Mouse (Mus musculus): Measurements from ENCODE around the gene Gnai3. TPM values are rescaled to one million over a fixed set of nuclear protein-coding genes. Genes with fewer than 3 reads are reported as not detected.

The Gnai3 gene
- polyA plus RNA-seq, 1 experiment, result 29.5 TPM

- DNase-seq, result peak; percentile 44
- no peak for TF ChIP-seq CTCF (IDR thresholded peaks at IDR 0.05; ENCODE audit: insufficient read depth, low read length)
- no peak for TF ChIP-seq POLR2A (IDR thresholded peaks at IDR 0.05; ENCODE audit: borderline replicate concordance, extremely low read depth, low read depth, low read length)
- 53% methylated on average over 3 of the region's 3 CpGs for WGBS
- peaks cover 9% of the 10 kb centered on the region for H3K4me1 ChIP-seq (ENCODE audit: control insufficient read depth, insufficient read depth, low read length)
- no peak overlapping the region for H3K4me3 ChIP-seq (replicated peaks; ENCODE audit: extremely low read depth, low read depth, low read length)
Observed at GRCm38 (mm10) chr3:108184742-108185141, 38.8 kb upstream of the Gnai3 start.

- WGBS, result 50% methylated on average over 2 of the region's 2 CpGs
- peaks cover 2% of the 10 kb centered on the region for H3K4me1 ChIP-seq (ENCODE audit: control insufficient read depth, insufficient read depth, low read length)
- TF ChIP-seq POLR2A (IDR thresholded peaks at IDR 0.05; ENCODE audit: borderline replicate concordance, extremely low read depth, low read depth, low read length), result no peak
- TF ChIP-seq CTCF (IDR thresholded peaks at IDR 0.05; ENCODE audit: insufficient read depth, low read length), result no peak
- H3K4me3 ChIP-seq (replicated peaks; ENCODE audit: extremely low read depth, low read depth, low read length), result no peak overlapping the region
- no peak for DNase-seq
Observed at GRCm38 (mm10) chr3:108180514-108180913, 34.6 kb upstream of the Gnai3 start.

DNA sequence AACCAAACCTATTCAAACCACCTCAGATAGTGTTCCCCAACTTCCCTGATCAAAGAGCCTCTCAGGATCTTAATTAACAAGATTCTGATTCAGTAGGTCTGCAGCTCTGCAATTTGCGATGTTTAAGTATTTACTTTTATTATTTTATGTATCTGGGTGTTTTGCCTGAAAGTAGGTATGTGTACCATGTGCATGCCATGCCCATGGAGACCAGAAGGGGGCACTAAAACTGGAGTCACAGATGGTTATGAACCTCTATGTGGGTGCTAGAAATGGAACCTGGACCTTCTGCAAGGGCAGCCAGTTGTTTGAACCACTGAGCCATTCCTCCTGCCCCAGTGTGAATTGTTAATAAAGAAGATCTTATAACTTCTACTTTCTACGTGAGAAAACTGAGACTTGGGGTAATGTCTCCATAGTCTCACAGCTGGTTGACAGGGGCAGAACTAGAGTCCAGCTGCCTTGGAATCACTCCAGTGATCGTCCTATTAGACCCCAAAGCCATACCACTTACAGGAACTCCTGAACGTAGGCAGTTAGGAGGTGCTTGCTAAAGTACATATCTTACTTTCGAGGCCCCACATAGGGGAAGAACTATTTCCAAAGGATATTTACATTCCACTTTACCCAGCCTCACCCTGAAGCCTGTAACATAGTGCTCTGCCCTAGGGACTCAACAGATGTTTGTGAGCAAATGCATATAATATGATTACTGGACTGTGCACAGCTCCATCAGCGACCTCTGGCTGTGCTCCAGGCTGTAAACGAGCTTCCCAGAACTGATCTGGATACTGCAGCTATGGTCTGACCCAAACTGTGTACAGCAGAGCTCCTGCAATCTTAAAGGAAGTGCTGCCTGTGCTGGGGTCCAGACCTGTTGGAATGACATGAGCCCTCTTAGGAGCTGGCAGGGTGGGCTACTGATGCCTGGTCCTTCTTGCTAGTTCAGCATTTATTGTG lies 33.1 kb upstream of the Gnai3 start:
- WGBS, result 60% methylated on average over 7 of the region's 7 CpGs
- TF ChIP-seq CTCF (IDR thresholded peaks at IDR 0.05; ENCODE audit: insufficient read depth, low read length) (no peak), POLR2A (IDR thresholded peaks at IDR 0.05; ENCODE audit: borderline replicate concordance, extremely low read depth, low read depth, low read length) (no peak)
- no peaks in the 10 kb centered on the region for H3K4me1 ChIP-seq (ENCODE audit: control insufficient read depth, insufficient read depth, low read length)
- H3K4me3 ChIP-seq (replicated peaks; ENCODE audit: extremely low read depth, low read depth, low read length), result no peak overlapping the region
- DNase-seq, result no peak

GRCm38 (mm10) chr3:108174672-108175531 lies 29.0 kb upstream of the Gnai3 start:
- no peak for TF ChIP-seq POLR2A (IDR thresholded peaks at IDR 0.05; ENCODE audit: borderline replicate concordance, extremely low read depth, low read depth, low read length)
- no peak overlapping the region for H3K4me3 ChIP-seq (replicated peaks; ENCODE audit: extremely low read depth, low read depth, low read length)
- DNase-seq, result no peak
- WGBS, result 49% methylated on average over 14 of the region's 14 CpGs
- no peaks in the 10 kb centered on the region for H3K4me1 ChIP-seq (ENCODE audit: control insufficient read depth, insufficient read depth, low read length)

GRCm38 (mm10) chr3:108169199-108169598 lies 23.3 kb upstream of the Gnai3 start:
- Histone ChIP-seq H3K4me1 (ENCODE audit: control insufficient read depth, insufficient read depth, low read length) (no peaks in the 10 kb centered on the region), H3K4me3 (replicated peaks; ENCODE audit: extremely low read depth, low read depth, low read length) (no peak overlapping the region)
- 55% methylated on average over 3 of the region's 3 CpGs for WGBS
- DNase-seq, result no peak
- TF ChIP-seq POLR2A (IDR thresholded peaks at IDR 0.05; ENCODE audit: borderline replicate concordance, extremely low read depth, low read depth, low read length) (no peak), CTCF (IDR thresholded peaks at IDR 0.05; ENCODE audit: insufficient read depth, low read length) (no peak)

- no peak for DNase-seq
- H3K4me1 ChIP-seq (ENCODE audit: control insufficient read depth, insufficient read depth, low read length), result no peaks in the 10 kb centered on the region
- TF ChIP-seq POLR2A (IDR thresholded peaks at IDR 0.05; ENCODE audit: borderline replicate concordance, extremely low read depth, low read depth, low read length), result no peak
- TF ChIP-seq CTCF (IDR thresholded peaks at IDR 0.05; ENCODE audit: insufficient read depth, low read length), result no peak
- no peak overlapping the region for H3K4me3 ChIP-seq (replicated peaks; ENCODE audit: extremely low read depth, low read depth, low read length)
- WGBS, result 58% methylated on average over 14 of the region's 14 CpGs
Observed at GRCm38 (mm10) chr3:108167499-108167898, 21.6 kb upstream of the Gnai3 start.

GRCm38 (mm10) chr3:108166486-108167211 lies 20.7 kb upstream of the Gnai3 start:
- TF ChIP-seq POLR2A (IDR thresholded peaks at IDR 0.05; ENCODE audit: borderline replicate concordance, extremely low read depth, low read depth, low read length) (no peak), CTCF (IDR thresholded peaks at IDR 0.05; ENCODE audit: insufficient read depth, low read length) (no peak)
- 35% methylated on average over 11 of the region's 11 CpGs for WGBS
- no peak for DNase-seq
- no peak overlapping the region for H3K4me3 ChIP-seq (replicated peaks; ENCODE audit: extremely low read depth, low read depth, low read length)
- H3K4me1 ChIP-seq (ENCODE audit: control insufficient read depth, insufficient read depth, low read length), result no peaks in the 10 kb centered on the region

DNA sequence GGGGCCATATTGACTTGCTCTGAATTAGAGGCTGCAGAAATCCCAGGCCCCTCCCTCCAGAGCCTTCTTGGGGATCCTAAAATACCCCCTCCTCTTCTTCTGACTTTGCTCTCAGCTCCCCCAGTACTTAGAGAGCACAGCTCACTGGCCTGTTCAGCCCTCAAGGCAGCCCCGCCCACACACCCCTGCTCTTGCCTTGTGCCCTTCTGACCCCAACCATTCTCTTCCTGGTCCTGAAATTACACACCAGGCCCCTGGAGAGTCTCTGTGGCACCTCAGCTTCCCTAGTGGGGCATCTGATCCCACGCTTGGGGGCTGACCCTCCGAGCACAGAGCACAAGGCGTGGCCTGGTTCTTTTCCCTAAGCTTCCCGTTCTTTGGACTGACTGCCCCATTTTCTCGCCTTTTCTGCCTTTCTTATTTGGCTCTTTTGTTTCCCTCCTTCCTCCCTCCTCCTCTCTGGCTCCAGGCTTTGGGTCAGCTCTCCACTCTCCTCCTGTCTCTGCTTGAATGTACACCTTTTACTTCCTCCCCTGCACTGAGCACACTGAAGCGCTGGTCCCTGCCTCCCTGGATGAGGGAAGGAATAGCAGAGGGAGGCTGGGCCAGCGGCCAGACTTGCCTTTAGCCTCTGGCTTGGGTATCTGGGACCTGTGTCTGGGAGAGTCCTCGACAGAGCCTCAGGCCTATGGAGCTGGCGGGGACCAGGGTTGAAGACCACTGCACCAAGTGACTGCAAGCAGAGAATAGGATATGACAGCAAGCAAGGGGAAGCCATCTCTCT lies 19.8 kb upstream of the Gnai3 start:
- no peak for DNase-seq
- Histone ChIP-seq H3K4me1 (ENCODE audit: control insufficient read depth, insufficient read depth, low read length) (no peaks in the 10 kb centered on the region), H3K4me3 (replicated peaks; ENCODE audit: extremely low read depth, low read depth, low read length) (no peak overlapping the region)
- 59% methylated on average over 10 of the region's 10 CpGs for WGBS
- TF ChIP-seq POLR2A (IDR thresholded peaks at IDR 0.05; ENCODE audit: borderline replicate concordance, extremely low read depth, low read depth, low read length) (no peak), CTCF (IDR thresholded peaks at IDR 0.05; ENCODE audit: insufficient read depth, low read length) (no peak)

All from lung, adult 2 months (tissue).